Mouse (Mus musculus) thymus, adult 2 months (tissue): ENCODE measurements around the gene Cntnap2.

Source experiments
- CTCF ChIP-seq: fragments of 200-500 bp; IDR thresholded peaks from 2 replicates; pipeline ENCODE4 v1.5.1; 2012; ENCODE audit warnings: mild to moderate bottlenecking, control low read depth, low read length, moderate library complexity, borderline replicate concordance; ENCODE audit not compliant: control insufficient read depth, poor library complexity, insufficient read depth; ENCODE audit errors: extremely low read depth
- POLR2A ChIP-seq: fragments of 200-500 bp; IDR thresholded peaks from 2 replicates; pipeline ENCODE4 v1.6.1; 2012; ENCODE audit warnings: mild to moderate bottlenecking, low read length, control low read depth, moderate library complexity; ENCODE audit not compliant: control insufficient read depth, poor library complexity, insufficient read depth; ENCODE audit errors: extremely low read depth

DNA sequence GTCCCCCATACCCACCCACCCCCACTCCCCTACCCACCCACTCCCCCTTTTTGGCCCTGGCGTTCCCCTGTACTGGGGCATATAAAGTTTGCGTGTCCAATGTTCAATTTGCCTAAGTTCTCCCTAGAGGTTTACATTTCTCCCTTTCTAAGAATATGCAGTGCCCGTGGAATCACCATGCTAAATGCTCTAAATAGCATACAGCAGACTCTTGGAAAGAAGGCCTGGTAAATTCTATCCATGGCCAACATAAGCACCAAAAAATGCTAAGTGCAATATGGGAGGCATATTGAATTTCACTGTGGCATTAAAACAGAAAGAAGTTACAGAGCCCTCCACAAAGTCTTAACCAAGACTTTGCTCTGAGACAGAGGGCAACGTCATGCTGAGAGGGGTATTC is 177.4 kb downstream of the Cntnap2 start:
- TF ChIP-seq POLR2A (no peak), CTCF (no peak)
